Mouse (Mus musculus) cerebellum, adult (tissue): ENCODE measurements at regions not wholly inside any gene's neighbourhood (a gene's known extent, or its start where the extent isn't known, plus 50 kb on each side); places are given as distances from the start of the nearest gene placed in this dataset.

Source experiments
- ATAC-seq: cut with Nextera tagmentation; 2 replicates; pipeline ENCODE4 v1.9.2; 2017; ENCODE audit warnings: mild to moderate bottlenecking, moderate library complexity, mixed read lengths; ENCODE audit not compliant: insufficient number of reproducible peaks, low FRiP score, low TSS enrichment

- no peak for ATAC-seq
Measured at GRCm38 (mm10) chr19:14736514-14736913, 138.7 kb upstream of the Tle4 start.

- ATAC-seq: no peak
Measured at GRCm38 (mm10) chr19:14725329-14725728, 127.5 kb upstream of the Tle4 start.

GRCm38 (mm10) chr19:14724637-14725036 lies 126.8 kb upstream of the Tle4 start:
- ATAC-seq: no peak

GRCm38 (mm10) chr19:14705791-14706190 lies 107.9 kb upstream of the Tle4 start:
- no peak for ATAC-seq

- ATAC-seq: no peak
Measured at GRCm38 (mm10) chr19:14701116-14701515, 103.3 kb upstream of the Tle4 start.

GRCm38 (mm10) chr19:14695369-14695768 lies 97.5 kb upstream of the Tle4 start:
- no peak for ATAC-seq

GRCm38 (mm10) chr19:14692183-14692582 lies 94.3 kb upstream of the Tle4 start:
- no peak for ATAC-seq

GRCm38 (mm10) chr19:14685628-14686027 lies 87.8 kb upstream of the Tle4 start:
- no peak for ATAC-seq

GRCm38 (mm10) chr19:14684669-14685068 lies 86.8 kb upstream of the Tle4 start:
- no peak for ATAC-seq

GRCm38 (mm10) chr19:14681306-14681705 lies 83.5 kb upstream of the Tle4 start:
- ATAC-seq: no peak

- ATAC-seq: no peak
Measured at GRCm38 (mm10) chr19:14679776-14680175, 81.9 kb upstream of the Tle4 start.

- no peak for ATAC-seq
Measured at GRCm38 (mm10) chr19:14678584-14678983, 80.7 kb upstream of the Tle4 start.

GRCm38 (mm10) chr19:14676929-14677328 lies 79.1 kb upstream of the Tle4 start:
- no peak for ATAC-seq

GRCm38 (mm10) chr19:14670821-14671104 lies 72.9 kb upstream of the Tle4 start:
- ATAC-seq: no peak

GRCm38 (mm10) chr19:14670078-14670820 lies 72.4 kb upstream of the Tle4 start:
- ATAC-seq: no peak

- ATAC-seq: no peak
Measured at GRCm38 (mm10) chr19:14668512-14669181, 70.8 kb upstream of the Tle4 start.

GRCm38 (mm10) chr19:14664682-14665417 lies 67.0 kb upstream of the Tle4 start:
- ATAC-seq: no peak

- no peak for ATAC-seq
Measured at GRCm38 (mm10) chr19:14664096-14664586, 66.3 kb upstream of the Tle4 start.

- no peak for ATAC-seq
Measured at GRCm38 (mm10) chr19:14663350-14663749, 65.5 kb upstream of the Tle4 start.

- ATAC-seq: no peak
Measured at GRCm38 (mm10) chr19:14659725-14660124, 61.9 kb upstream of the Tle4 start.

GRCm38 (mm10) chr19:14658479-14658878 lies 60.6 kb upstream of the Tle4 start:
- no peak for ATAC-seq
